Mouse (Mus musculus) bone marrow, adult 2 months (tissue): ENCODE measurements around the gene Taar7e. TPM values are rescaled to one million over a fixed set of nuclear protein-coding genes. Genes with fewer than 3 reads are reported as not detected.

Experiments used
- H3K27ac ChIP-seq: fragments of 200-500 bp; 2 replicates; pipeline ENCODE4 v1.5.1; 2012; ENCODE audit warnings: low read depth, mild to moderate bottlenecking, control low read depth, inconsistent platforms, low read length; ENCODE audit not compliant: control insufficient read depth, poor library complexity, insufficient read depth
- H3K4me1 ChIP-seq: fragments of 200-500 bp; 2 replicates; pipeline ENCODE4 v1.6.1; 2011; ENCODE audit warnings: low read length; ENCODE audit not compliant: control insufficient read depth, insufficient read depth
- H3K4me3 ChIP-seq: fragments of 200-500 bp; replicated peaks from 2 replicates; pipeline ENCODE3; 2011; ENCODE audit warnings: mild to moderate bottlenecking, low read depth, low read length, control low read depth; ENCODE audit not compliant: control insufficient read depth
- CTCF ChIP-seq: fragments of 200-500 bp; IDR thresholded peaks from 2 replicates; pipeline ENCODE4 v1.5.1; 2011; ENCODE audit warnings: low read length, control low read depth; ENCODE audit not compliant: control insufficient read depth, insufficient read depth
- POLR2A ChIP-seq: fragments of 200-500 bp; IDR thresholded peaks from 2 replicates; pipeline ENCODE4 v1.6.1; 2011; ENCODE audit warnings: low read depth, mild to moderate bottlenecking, control low read depth, low read length, borderline replicate concordance; ENCODE audit not compliant: control insufficient read depth
- WGBS: fragments of 180-500 bp; shearing (Covaris S2); methylation state at CpG from one replicate; pipeline ENCODE4 v1.1.7; 2018; 5-methylcytosine and 5-hydroxymethylcytosine counted together
- polyA plus RNA-seq: library from polyadenylated mRNA; stranded (reverse); fragments of >200 nt; gene quantifications from 2 replicates; pipeline ENCODE4 v1.2.4, GENCODE M21; 2011; ENCODE audit warnings: low replicate concordance; ENCODE audit not compliant: missing spikeins, insufficient read depth, insufficient read length

Taar7e gene
- polyA plus RNA-seq: not detected in 2 replicates

GRCm38 (mm10) chr10:24037314-24037713 is at the start of gene Taar7e:
TSS of gene Taar7e (plus strand) at chr10:24037614.
- H3K4me1 ChIP-seq: no peaks in the 10 kb centered on the region
- WGBS: 83% methylated on average over 2 of the region's 2 CpGs

GRCm38 (mm10) chr10:23993381-23993780 is 44.0 kb upstream of the Taar7e start, which contains the start of gene Taar7a:
TSS of gene Taar7a (minus strand) at chr10:23993481.
- Histone ChIP-seq H3K4me3 (no peak within 1 kb of the TSS), H3K4me1 (no peaks in the 10 kb centered on the region), H3K27ac (no peak within 1 kb of the TSS)
- TF ChIP-seq CTCF (no peak), POLR2A (no peak)
- 84% methylated on average over 3 of the region's 3 CpGs for WGBS

More at GRCm38 (mm10) chr10:24037314-24037713, at the start of gene Taar7e:
- H3K4me3 ChIP-seq: no peak within 1 kb of the TSS
- no peak for TF ChIP-seq POLR2A
- TF ChIP-seq CTCF: no peak
- no peak within 1 kb of the TSS; the same call in 1 of the 2 replicates for H3K27ac ChIP-seq

GRCm38 (mm10) chr10:23999639-24000038 is 37.8 kb upstream of the Taar7e start, which contains the start of gene Taar7b:
TSS of gene Taar7b (plus strand) at chr10:23999939.
- no peak within 1 kb of the TSS for H3K27ac ChIP-seq
- WGBS: 76% methylated on average over 1 of the region's 1 CpGs
- TF ChIP-seq CTCF (no peak), POLR2A (no peak)

GRCm38 (mm10) chr10:24006442-24006841 is 31.0 kb upstream of the Taar7e start:
- WGBS: 63% methylated on average over 1 of the region's 1 CpGs
- Histone ChIP-seq H3K4me3 (no peak overlapping the region), H3K27ac (no peak overlapping the region), H3K4me1 (no peaks in the 10 kb centered on the region)
- no peak for TF ChIP-seq POLR2A
- no peak for TF ChIP-seq CTCF

More at GRCm38 (mm10) chr10:23999639-24000038, 37.8 kb upstream of the Taar7e start, which contains the start of gene Taar7b:
- no peaks in the 10 kb centered on the region for H3K4me1 ChIP-seq
- H3K4me3 ChIP-seq: no peak within 1 kb of the TSS

- Histone ChIP-seq H3K4me1 (no peaks in the 10 kb centered on the region), H3K4me3 (no peak overlapping the region), H3K27ac (no peak overlapping the region)
- no peak for TF ChIP-seq CTCF
- no peak for TF ChIP-seq POLR2A
- 53% methylated on average over 2 of the region's 2 CpGs for WGBS
These were observed 30.4 kb upstream of the Taar7e start for GRCm38 (mm10) chr10:24007034-24007433.

GRCm38 (mm10) chr10:24008143-24008542 is 29.3 kb upstream of the Taar7e start:
- no peaks in the 10 kb centered on the region for H3K4me1 ChIP-seq
- TF ChIP-seq CTCF: no peak
- TF ChIP-seq POLR2A: no peak
- H3K4me3 ChIP-seq: no peak overlapping the region
- H3K27ac ChIP-seq: no peak overlapping the region
- WGBS: 68% methylated on average over 1 of the region's 1 CpGs

- Histone ChIP-seq H3K4me3 (no peak within 1 kb of the TSS), H3K4me1 (no peaks in the 10 kb centered on the region), H3K27ac (no peak within 1 kb of the TSS)
- TF ChIP-seq CTCF: no peak
- no peak for TF ChIP-seq POLR2A
These were observed 10.5 kb upstream of the Taar7e start, which contains the start of gene Taar7d for GRCm38 (mm10) chr10:24026922-24027321. TSS of gene Taar7d (plus strand) at chr10:24027222.

- H3K27ac ChIP-seq: no peak overlapping the region
- no peak overlapping the region for H3K4me3 ChIP-seq
- TF ChIP-seq POLR2A: no peak
- TF ChIP-seq CTCF: no peak
- H3K4me1 ChIP-seq: no peaks in the 10 kb centered on the region
These were observed 6.1 kb upstream of the Taar7e start for GRCm38 (mm10) chr10:24031347-24031746.
